Mouse (Mus musculus) lung, postnatal 0 days (tissue): ENCODE measurements around the gene Cga.
"Not testable (repeated sequence)": the region's sequence is repeated elsewhere in the genome, so short reads cannot be mapped to it uniquely, and the experiment has no call there.

ENCODE experiments used
- CTCF ChIP-seq: IDR thresholded peaks from 2 replicates; pipeline ENCODE4 v1.5.1; 2016; ENCODE audit warnings: antibody characterized with exemption, mild to moderate bottlenecking
- EP300 ChIP-seq: IDR thresholded peaks from 2 replicates; pipeline ENCODE4 v1.6.1; 2016; ENCODE audit warnings: antibody characterized with exemption, mild to moderate bottlenecking, control low read depth

DNA sequence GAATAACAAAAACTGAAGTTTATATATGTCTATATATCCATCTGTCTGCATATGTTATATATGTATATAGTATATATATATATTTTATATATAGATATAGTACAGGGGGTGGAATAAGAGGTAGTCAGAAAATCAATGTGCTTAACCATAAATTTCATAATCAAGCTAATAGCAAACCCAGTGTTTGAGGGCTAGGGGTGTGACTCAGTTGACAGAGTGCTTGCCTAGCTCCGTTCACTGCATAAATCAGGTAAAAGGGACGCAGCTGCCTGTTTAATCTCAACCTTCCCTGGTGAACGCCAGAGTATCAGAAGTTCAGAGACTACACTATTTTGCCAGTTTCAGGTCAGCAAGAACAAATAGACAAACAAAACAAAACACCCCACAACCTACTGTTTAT lies 8.0 kb downstream of the Cga start:
- TF ChIP-seq CTCF, EP300: not testable (repeated sequence)
